Mouse (Mus musculus): ENCODE results near the gene Sycp3. TPM values are rescaled to one million over a fixed set of nuclear protein-coding genes. Genes with fewer than 3 reads are reported as not detected.

The Sycp3 gene
- polyA plus RNA-seq, 1 experiment from 2014 or later: not detected

Other genes starting within 250 kb of the Sycp3 start
- 0.83 and 1.0 TPM in 2 replicates for gene Dram1, start 80.5 kb upstream of the Sycp3 start, polyA plus RNA-seq (2015; fragmentation: Nextera tagmentation; extraction: Ambion mirVana)
- 8.2 and 8.7 TPM in 2 replicates for gene Gnptab, start 80.4 kb upstream of the Sycp3 start, polyA plus RNA-seq (2015; fragmentation: Nextera tagmentation; extraction: Ambion mirVana)
- gene Chpt1, start 44.5 kb downstream of the Sycp3 start, polyA plus RNA-seq (2015; fragmentation: Nextera tagmentation; extraction: Ambion mirVana): 21.0 and 24.5 TPM in 2 replicates
- gene Mybpc1, start 145.6 kb downstream of the Sycp3 start, polyA plus RNA-seq (2015; fragmentation: Nextera tagmentation; extraction: Ambion mirVana): 36.9 and 42.1 TPM in 2 replicates
- gene Spic, start 225.4 kb downstream of the Sycp3 start, polyA plus RNA-seq (2015; fragmentation: Nextera tagmentation; extraction: Ambion mirVana): not detected in 2 replicates

Measured in limb, embryonic 13.5 days (tissue).